Mouse (Mus musculus) heart, embryonic 12.5 days (tissue): ENCODE data around the gene Kif20b. TPM values are rescaled to one million over a fixed set of nuclear protein-coding genes. Genes with fewer than 3 reads are reported as not detected.

ENCODE experiments used
- ATAC-seq: fragments of 200-750 bp; cut with Nextera tagmentation; 2 replicates; pipeline ENCODE4 v1.8.0; 2017; ENCODE audit warnings: moderate TSS enrichment, moderate library complexity; ENCODE audit not compliant: insufficient number of reproducible peaks, low FRiP score
- H3K27ac ChIP-seq: fragments of 300-500 bp; sonication (generic); 2 replicates; pipeline ENCODE4 v1.5.1; 2016; ENCODE audit warnings: mild to moderate bottlenecking, moderate library complexity; ENCODE audit not compliant: poor library complexity, severe bottlenecking
- H3K27me3 ChIP-seq: fragments of 300-500 bp; sonication (generic); replicated peaks from 2 replicates; pipeline ENCODE4 v1.6.1; 2016; ENCODE audit warnings: mild to moderate bottlenecking, moderate library complexity
- H3K36me3 ChIP-seq: fragments of 300-500 bp; sonication (generic); 2 replicates; pipeline ENCODE4 v1.6.1; 2016; ENCODE audit warnings: mild to moderate bottlenecking, moderate library complexity
- H3K4me1 ChIP-seq: fragments of 300-500 bp; sonication (generic); replicated peaks from 2 replicates; pipeline ENCODE4 v1.6.1; 2016; ENCODE audit warnings: mild to moderate bottlenecking
- H3K4me2 ChIP-seq: fragments of 300-500 bp; sonication (generic); 2 replicates; pipeline ENCODE4 v1.6.1; 2016; ENCODE audit warnings: mild to moderate bottlenecking, moderate library complexity
- H3K4me3 ChIP-seq: fragments of 300-500 bp; sonication (generic); 2 replicates; pipeline ENCODE4 v1.5.1; 2016; ENCODE audit warnings: mild to moderate bottlenecking
- H3K9ac ChIP-seq: fragments of 300-500 bp; sonication (generic); 2 replicates; pipeline ENCODE4 v1.6.1; 2016; ENCODE audit warnings: mild to moderate bottlenecking, moderate library complexity
- H3K9me3 ChIP-seq: fragments of 300-500 bp; sonication (generic); replicated peaks from 2 replicates; pipeline ENCODE4 v1.6.1; 2016; ENCODE audit warnings: mild to moderate bottlenecking, moderate library complexity
- WGBS: fragments of 180-500 bp; shearing (Covaris S2); methylation state at CpG from one replicate; pipeline ENCODE4 v1.1.7; 2016; 5-methylcytosine and 5-hydroxymethylcytosine counted together
- polyA plus RNA-seq: library from polyadenylated mRNA; unstranded; fragments of >200 nt; fragmentation: Nextera tagmentation; extraction: Ambion mirVana; gene quantifications from 2 replicates; pipeline ENCODE4 v1.2.1, GENCODE M21; 2016

Kif20b gene
- 40.5 and 43.4 TPM in 2 replicates for polyA plus RNA-seq

DNA sequence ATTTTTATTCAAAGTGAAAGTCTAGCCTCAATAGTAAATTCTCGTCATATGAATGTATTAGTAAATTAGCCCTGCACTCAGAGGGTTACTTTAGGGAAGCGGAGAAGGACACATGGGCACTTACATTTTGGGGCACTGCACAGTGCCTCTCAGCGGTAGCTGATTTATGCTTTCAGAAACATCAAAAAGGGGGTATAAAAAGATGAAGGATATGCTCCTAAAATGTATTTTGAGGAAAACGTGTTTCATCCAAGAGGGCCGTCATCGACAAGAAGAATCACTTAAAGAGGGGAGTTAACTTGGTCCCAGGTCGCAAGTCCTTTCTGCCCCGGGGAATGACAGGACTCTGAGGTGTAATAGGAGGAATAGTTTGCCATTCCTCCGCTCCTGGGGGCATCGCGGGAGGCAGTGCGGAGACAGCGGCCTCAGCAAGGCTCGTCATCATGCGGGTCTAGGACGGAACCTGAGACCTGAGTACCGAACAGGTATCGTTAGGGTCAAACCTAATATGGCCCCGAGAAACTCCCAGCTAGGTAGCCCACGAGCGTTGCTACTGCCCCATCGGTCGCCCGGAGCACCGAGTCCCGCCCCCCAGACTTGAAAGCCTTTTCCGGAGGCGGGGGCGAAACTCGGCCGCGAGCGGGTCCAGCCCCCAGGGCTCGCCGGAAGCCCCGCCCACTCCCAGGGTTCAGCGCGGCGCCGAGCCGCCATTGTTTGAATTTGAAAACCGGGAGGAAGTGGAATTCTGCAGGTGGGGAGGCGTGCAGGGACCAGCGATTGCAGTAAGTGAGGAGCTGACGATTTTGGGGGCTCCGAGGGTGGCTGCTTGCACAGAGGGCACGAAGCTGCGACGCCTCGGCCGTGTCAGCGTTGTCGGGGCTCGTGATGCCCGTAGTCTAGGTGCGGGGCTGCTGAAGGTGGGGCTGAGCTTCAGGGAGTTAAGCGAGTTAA is at the start of gene Kif20b:
Gene Kif20b (plus strand): TSS at position 710 of the 951 bp plus-strand sequence.
- peaks cover 5% of the 10 kb centered on the region; the same call in 1 of the 2 replicates for H3K4me1 ChIP-seq
- peak within 1 kb of the TSS; percentile 81 for H3K9ac ChIP-seq
- ATAC-seq: peak; percentile 98
- H3K4me3 ChIP-seq: peak within 1 kb of the TSS; percentile 97
- H3K9me3 ChIP-seq: no peaks in the 10 kb centered on the region
- under 1% methylated on average over 57 of the region's 57 CpGs for WGBS
- H3K4me2 ChIP-seq: peak within 1 kb of the TSS; percentile 75
- peaks cover 19% of the 10 kb centered on the region for H3K36me3 ChIP-seq
- H3K27ac ChIP-seq: peak within 1 kb of the TSS; percentile 74
- H3K27me3 ChIP-seq: no peaks in the 10 kb centered on the region

DNA sequence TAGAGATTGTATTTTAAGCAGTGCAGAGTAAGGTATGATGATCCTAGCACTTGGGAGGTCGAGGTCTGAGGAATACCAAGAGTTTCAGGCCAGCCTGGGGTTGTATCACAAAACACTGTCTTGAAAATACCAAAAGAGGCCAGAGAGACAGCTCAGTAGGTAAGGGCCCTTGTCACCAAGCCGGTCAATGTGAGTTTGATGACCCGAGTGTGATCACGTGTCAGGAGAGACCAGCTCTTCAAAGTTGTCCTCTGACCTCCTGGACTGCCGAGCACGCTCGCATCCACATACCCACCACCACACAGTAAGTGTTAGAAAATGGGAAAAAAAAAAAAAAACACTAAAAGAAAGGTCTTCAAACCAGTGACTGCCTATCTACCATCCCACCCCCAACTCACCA is 45.5 kb upstream of the Kif20b start:
- ATAC-seq: no peak
- Histone ChIP-seq H3K27ac (no peak overlapping the region), H3K9ac (no peak overlapping the region), H3K4me2 (peak overlapping the region; percentile 40), H3K9me3 (no peaks in the 10 kb centered on the region), H3K36me3 (no peaks in the 10 kb centered on the region), H3K4me1 (peaks cover 18% of the 10 kb centered on the region), H3K4me3 (0 out of 2 replicates have a peak overlapping the region, but pooled peaks have one; percentile 8), H3K27me3 (no peaks in the 10 kb centered on the region)
- 61% methylated on average over 7 of the region's 7 CpGs for WGBS

DNA sequence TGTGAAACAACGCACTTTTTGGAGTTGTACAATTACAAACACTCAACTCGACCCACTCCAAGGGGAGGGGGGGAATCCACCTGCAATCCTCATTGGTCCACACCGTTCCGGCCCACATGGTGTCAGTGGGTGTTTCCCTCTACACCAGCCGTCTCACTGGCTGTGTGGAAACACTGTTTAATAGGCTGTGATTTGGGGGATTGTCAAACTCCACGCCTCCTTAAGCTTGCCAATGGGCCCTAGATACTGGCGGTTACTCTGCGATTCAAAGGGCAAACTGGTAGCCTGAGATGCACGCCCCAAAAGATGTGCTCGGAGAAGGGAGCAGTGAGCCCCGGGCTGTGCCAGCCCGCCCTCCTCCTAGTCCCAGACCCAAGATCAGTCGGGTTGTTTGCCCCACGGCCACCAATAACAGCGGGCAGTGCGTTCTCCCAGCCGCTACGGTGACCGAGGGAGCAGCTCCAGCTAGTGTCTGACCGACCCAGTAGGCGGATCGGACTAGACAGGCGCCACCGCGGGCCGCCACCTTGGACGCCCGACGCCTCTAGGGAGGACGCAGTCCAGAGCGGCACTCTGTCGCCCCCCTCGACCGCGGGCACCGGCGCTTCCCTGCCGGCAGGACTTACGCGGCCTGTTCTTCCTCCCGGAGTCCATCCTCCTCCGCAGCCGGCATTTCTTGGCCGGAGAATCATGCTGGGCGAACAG is 44.1 kb upstream of the Kif20b start:
- no peaks in the 10 kb centered on the region for H3K27me3 ChIP-seq
- H3K4me1 ChIP-seq: peaks cover 18% of the 10 kb centered on the region
- H3K9ac ChIP-seq: peak overlapping the region; percentile 99
- peak overlapping the region; percentile 99 for H3K27ac ChIP-seq
- no peaks in the 10 kb centered on the region for H3K36me3 ChIP-seq
- WGBS: under 1% methylated on average over 39 of the region's 45 CpGs
- H3K9me3 ChIP-seq: no peaks in the 10 kb centered on the region
- H3K4me3 ChIP-seq: peak overlapping the region; percentile 98
- peak overlapping the region; percentile 82 for H3K4me2 ChIP-seq
- ATAC-seq: peak; percentile 95

- Histone ChIP-seq H3K9me3 (no peaks in the 10 kb centered on the region), H3K27me3 (no peaks in the 10 kb centered on the region), H3K9ac (peak within 1 kb of the TSS; percentile 99), H3K36me3 (no peaks in the 10 kb centered on the region), H3K27ac (peak within 1 kb of the TSS; percentile 99), H3K4me2 (peak within 1 kb of the TSS; percentile 82), H3K4me3 (peak within 1 kb of the TSS; percentile 98), H3K4me1 (peaks cover 18% of the 10 kb centered on the region)
- ATAC-seq: peak; percentile 60
- WGBS: under 1% methylated on average over 96 of the region's 96 CpGs
Measured at GRCm38 (mm10) chr19:34878603-34879541, 43.3 kb upstream of the Kif20b start, which contains the start of gene Pank1. Pank1 (minus strand) TSS chr19:34879455.

GRCm38 (mm10) chr19:34879624-34880023 is 42.5 kb upstream of the Kif20b start:
- Histone ChIP-seq H3K27ac (peak overlapping the region; percentile 99), H3K9me3 (no peaks in the 10 kb centered on the region), H3K27me3 (no peaks in the 10 kb centered on the region), H3K4me1 (peaks cover 18% of the 10 kb centered on the region), H3K36me3 (no peaks in the 10 kb centered on the region), H3K4me3 (peak overlapping the region; percentile 98), H3K4me2 (peak overlapping the region; percentile 82), H3K9ac (peak overlapping the region; percentile 99)
- ATAC-seq: no peak
- WGBS: 20% methylated on average over 6 of the region's 6 CpGs

- 73% methylated on average over 5 of the region's 5 CpGs for WGBS
- H3K4me2 ChIP-seq: no peak overlapping the region
- no peak overlapping the region for H3K4me3 ChIP-seq
- H3K36me3 ChIP-seq: no peaks in the 10 kb centered on the region
- no peaks in the 10 kb centered on the region for H3K9me3 ChIP-seq
- no peak overlapping the region for H3K27ac ChIP-seq
- no peak overlapping the region for H3K9ac ChIP-seq
- ATAC-seq: no peak
- no peaks in the 10 kb centered on the region for H3K27me3 ChIP-seq
- peaks cover 18% of the 10 kb centered on the region for H3K4me1 ChIP-seq
Measured at GRCm38 (mm10) chr19:34881160-34881559, 41.0 kb upstream of the Kif20b start.

- H3K9ac ChIP-seq: no peak overlapping the region
- ATAC-seq: no peak
- no peak overlapping the region for H3K27ac ChIP-seq
- no peaks in the 10 kb centered on the region for H3K9me3 ChIP-seq
- no peak overlapping the region for H3K4me3 ChIP-seq
- H3K4me2 ChIP-seq: no peak overlapping the region
- H3K27me3 ChIP-seq: no peaks in the 10 kb centered on the region
- WGBS: 77% methylated on average over 2 of the region's 2 CpGs
- peaks cover 10% of the 10 kb centered on the region for H3K4me1 ChIP-seq
- no peaks in the 10 kb centered on the region for H3K36me3 ChIP-seq
Measured at GRCm38 (mm10) chr19:34882443-34882842, 39.7 kb upstream of the Kif20b start.

GRCm38 (mm10) chr19:34883526-34884224 is 38.5 kb upstream of the Kif20b start:
- 73% methylated on average over 3 of the region's 3 CpGs for whole genome bisulfite sequencing
- Histone ChIP-seq H3K4me1 (peaks cover 9% of the 10 kb centered on the region), H3K27me3 (no peaks in the 10 kb centered on the region), H3K4me3 (no peak overlapping the region), H3K36me3 (no peaks in the 10 kb centered on the region), H3K27ac (no peak overlapping the region), H3K9ac (no peak overlapping the region), H3K4me2 (no peak overlapping the region), H3K9me3 (no peaks in the 10 kb centered on the region)
- no peak for ATAC-seq

DNA sequence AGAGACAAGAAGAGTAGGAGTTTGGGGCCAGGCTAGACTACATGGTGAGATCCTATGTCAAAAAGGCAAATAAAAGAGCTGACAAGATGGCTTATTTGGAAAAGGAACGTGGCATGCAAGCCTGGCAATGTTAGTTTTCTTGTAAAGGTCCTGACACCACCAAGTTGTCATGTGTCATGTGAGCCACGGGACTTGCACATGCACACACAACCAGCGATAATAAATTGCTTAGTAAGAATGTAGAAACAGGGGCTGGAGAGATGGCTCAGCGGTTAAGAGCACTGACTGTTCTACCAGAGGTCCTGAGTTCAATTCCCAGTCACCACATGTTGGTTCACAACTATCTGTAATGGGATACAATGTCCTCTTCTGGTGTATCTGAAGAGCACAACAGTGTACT is 35.8 kb upstream of the Kif20b start:
- Histone ChIP-seq H3K9ac (no peak overlapping the region), H3K4me3 (no peak overlapping the region), H3K4me2 (no peak overlapping the region), H3K4me1 (no peaks in the 10 kb centered on the region), H3K9me3 (no peaks in the 10 kb centered on the region), H3K27me3 (no peaks in the 10 kb centered on the region), H3K36me3 (no peaks in the 10 kb centered on the region), H3K27ac (no peak overlapping the region)
- ATAC-seq: no peak
- 76% methylated on average over 4 of the region's 4 CpGs for WGBS

- H3K4me2 ChIP-seq: no peak overlapping the region
- no peaks in the 10 kb centered on the region for H3K9me3 ChIP-seq
- no peak overlapping the region for H3K4me3 ChIP-seq
- H3K9ac ChIP-seq: no peak overlapping the region
- no peak for ATAC-seq
- no peaks in the 10 kb centered on the region for H3K27me3 ChIP-seq
- WGBS: 49% methylated on average over 3 of the region's 3 CpGs
- H3K27ac ChIP-seq: no peak overlapping the region
- no peaks in the 10 kb centered on the region for H3K4me1 ChIP-seq
- H3K36me3 ChIP-seq: no peaks in the 10 kb centered on the region
Measured at GRCm38 (mm10) chr19:34890981-34891380, 31.2 kb upstream of the Kif20b start.
